Mouse (Mus musculus) midbrain, embryonic 15.5 days (tissue): Measurements from ENCODE around the gene Cant1. TPM values are rescaled to one million over a fixed set of nuclear protein-coding genes. Genes with fewer than 3 reads are reported as not detected.

Source experiments
- ATAC-seq: fragments of 200-750 bp; cut with Nextera tagmentation; replicated peaks from 2 replicates; pipeline ENCODE4 v1.8.0; 2017; ENCODE audit warnings: moderate TSS enrichment
- H3K27ac ChIP-seq: fragments of 300-500 bp; sonication (generic); 2 replicates; pipeline ENCODE4 v1.5.1; 2015; ENCODE audit warnings: mild to moderate bottlenecking, inconsistent platforms
- H3K27me3 ChIP-seq: fragments of 300-500 bp; sonication (generic); replicated peaks from 2 replicates; pipeline ENCODE4 v1.6.1; 2015; ENCODE audit warnings: inconsistent platforms
- H3K36me3 ChIP-seq: fragments of 300-500 bp; sonication (generic); replicated peaks from 2 replicates; pipeline ENCODE4 v1.6.1; 2015; ENCODE audit warnings: inconsistent platforms
- H3K4me1 ChIP-seq: fragments of 300-500 bp; sonication (generic); 2 replicates; pipeline ENCODE4 v1.6.1; 2015; ENCODE audit warnings: inconsistent platforms
- H3K4me2 ChIP-seq: fragments of 300-500 bp; sonication (generic); 2 replicates; pipeline ENCODE4 v1.6.1; 2015; ENCODE audit warnings: inconsistent platforms, mild to moderate bottlenecking, moderate library complexity
- H3K4me3 ChIP-seq: fragments of 300-500 bp; sonication (generic); 2 replicates; pipeline ENCODE4 v1.5.1; 2015; ENCODE audit warnings: mild to moderate bottlenecking, inconsistent platforms
- H3K9ac ChIP-seq: fragments of 300-500 bp; sonication (generic); 2 replicates; pipeline ENCODE4 v1.6.1; 2015; ENCODE audit warnings: mild to moderate bottlenecking, inconsistent platforms
- H3K9me3 ChIP-seq: fragments of 300-500 bp; sonication (generic); 2 replicates; pipeline ENCODE4 v1.6.1; 2016; ENCODE audit warnings: inconsistent platforms
- WGBS: fragments of 180-500 bp; shearing (Covaris S2); methylation state at CpG from one replicate; pipeline ENCODE4 v1.1.7; 2015; ENCODE audit warnings: mixed read lengths; 5-methylcytosine and 5-hydroxymethylcytosine counted together
- polyA plus RNA-seq: library from polyadenylated mRNA; unstranded; fragments of >200 nt; fragmentation: Nextera tagmentation; extraction: Ambion mirVana; gene quantifications from 2 replicates; pipeline ENCODE4 v1.2.1, GENCODE M21; 2015

Cant1 gene
- polyA plus RNA-seq, 1 experiment from 2014 or later, result 30.6 TPM

DNA sequence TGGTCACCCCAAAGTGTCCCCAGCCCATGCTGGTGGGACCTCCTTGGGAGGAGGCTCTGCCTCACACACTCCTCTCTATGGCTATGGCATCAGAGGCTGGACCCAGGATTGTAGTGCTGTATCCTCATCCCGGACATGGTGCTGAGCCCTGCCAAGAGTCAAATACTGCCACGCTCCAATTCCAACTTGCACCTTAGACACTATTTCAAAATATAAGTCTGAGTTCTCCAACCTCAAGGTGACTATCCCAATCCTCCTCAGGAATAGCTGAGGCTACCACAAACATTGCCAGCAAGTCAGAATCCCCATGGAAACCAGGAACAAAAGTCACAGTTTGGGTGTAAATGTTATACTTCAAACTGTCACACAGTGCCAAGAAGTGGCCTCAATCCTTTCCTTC, 6.3 kb downstream of the Cant1 start:
- no peaks in the 10 kb centered on the region; the same call in 1 of the 2 replicates for H3K36me3 ChIP-seq
- H3K4me2 ChIP-seq, result no peak overlapping the region
- H3K4me1 ChIP-seq, result peaks cover 19% of the 10 kb centered on the region
- ATAC-seq, result no peak
- H3K27me3 ChIP-seq, result no peaks in the 10 kb centered on the region
- WGBS, result 94% methylated on average over 2 of the region's 2 CpGs
- no peak overlapping the region for H3K9ac ChIP-seq
- H3K9me3 ChIP-seq, result no peaks in the 10 kb centered on the region
- H3K27ac ChIP-seq, result no peak overlapping the region
- no peak overlapping the region for H3K4me3 ChIP-seq

DNA sequence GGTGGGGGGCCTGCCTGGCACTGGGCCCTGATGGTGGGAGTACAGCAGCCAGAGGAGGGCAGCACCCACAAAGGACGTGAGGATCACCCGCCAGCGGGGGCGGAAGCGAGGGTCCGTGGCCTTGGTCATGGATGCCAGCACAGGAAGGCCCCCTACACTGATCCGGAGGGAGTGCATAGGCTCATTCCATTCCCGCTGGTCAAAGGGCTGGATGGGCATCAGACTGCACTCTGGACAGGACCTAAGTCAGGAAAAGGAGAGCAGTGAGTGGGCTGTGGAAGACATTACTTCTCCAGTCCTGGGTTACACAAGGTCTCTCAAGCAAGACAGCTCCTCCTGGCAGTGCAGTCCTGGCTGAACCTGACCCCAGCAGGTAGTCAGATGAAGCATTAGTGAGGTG, 7.6 kb downstream of the Cant1 start:
- Histone ChIP-seq H3K36me3 (peaks cover 7% of the 10 kb centered on the region), H3K9me3 (no peaks in the 10 kb centered on the region), H3K4me3 (no peak overlapping the region), H3K4me1 (peaks cover 5% of the 10 kb centered on the region; the same call in 1 of the 2 replicates), H3K4me2 (no peak overlapping the region), H3K27ac (no peak overlapping the region), H3K9ac (no peak overlapping the region), H3K27me3 (no peaks in the 10 kb centered on the region)
- no peak for ATAC-seq
- 90% methylated on average over 8 of the region's 8 CpGs for WGBS

DNA sequence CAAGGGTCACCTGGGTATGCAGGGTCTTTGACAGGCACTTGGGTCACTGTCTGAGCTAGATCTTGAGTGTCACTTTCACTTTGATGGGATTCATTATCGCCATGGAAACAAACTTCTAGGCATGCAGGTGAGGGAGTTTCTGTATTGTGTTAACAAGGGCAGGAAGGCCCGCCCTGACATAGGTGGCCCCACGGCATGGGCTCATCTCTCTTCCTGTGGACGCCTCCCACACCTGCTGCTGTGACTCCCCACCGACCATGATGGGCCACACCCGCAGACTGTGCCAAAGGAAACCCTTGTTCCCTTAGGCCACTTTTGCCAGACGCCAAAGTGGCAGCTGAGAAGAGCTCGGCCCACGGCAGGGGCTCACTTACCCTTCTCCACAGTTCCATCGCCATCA, 8.4 kb downstream of the Cant1 start:
- Histone ChIP-seq H3K4me2 (no peak overlapping the region), H3K27ac (no peak overlapping the region), H3K27me3 (no peaks in the 10 kb centered on the region), H3K9ac (no peak overlapping the region), H3K36me3 (peaks cover 14% of the 10 kb centered on the region), H3K9me3 (no peaks in the 10 kb centered on the region), H3K4me3 (no peak overlapping the region), H3K4me1 (no peaks in the 10 kb centered on the region)
- WGBS, result 93% methylated on average over 10 of the region's 10 CpGs
- no peak for ATAC-seq

DNA sequence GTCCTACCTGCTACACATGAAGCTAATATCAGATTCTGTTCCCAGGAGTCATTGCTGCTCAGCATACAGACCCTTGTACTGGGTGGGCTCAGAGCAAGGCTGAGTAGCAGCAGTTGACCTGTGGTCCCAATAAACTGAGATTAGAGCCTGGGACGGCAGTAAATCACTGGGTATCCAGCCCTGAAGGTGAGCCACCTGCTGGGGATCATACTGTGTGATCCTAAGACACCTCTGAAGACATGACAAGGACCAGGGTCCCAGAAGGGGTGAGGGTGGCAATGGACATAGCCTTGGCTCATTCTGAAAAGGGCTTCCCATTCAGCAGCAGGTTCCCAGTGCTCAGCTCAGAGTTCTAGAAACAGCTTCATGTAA, 8.8 kb downstream of the Cant1 start:
- H3K4me3 ChIP-seq, result no peak overlapping the region
- peaks cover 15% of the 10 kb centered on the region for H3K36me3 ChIP-seq
- H3K27ac ChIP-seq, result no peak overlapping the region
- H3K4me1 ChIP-seq, result no peaks in the 10 kb centered on the region
- H3K4me2 ChIP-seq, result no peak overlapping the region
- WGBS, result 84% methylated on average over 1 of the region's 1 CpGs
- H3K9ac ChIP-seq, result no peak overlapping the region
- H3K9me3 ChIP-seq, result no peaks in the 10 kb centered on the region
- ATAC-seq, result no peak
- H3K27me3 ChIP-seq, result no peaks in the 10 kb centered on the region

DNA sequence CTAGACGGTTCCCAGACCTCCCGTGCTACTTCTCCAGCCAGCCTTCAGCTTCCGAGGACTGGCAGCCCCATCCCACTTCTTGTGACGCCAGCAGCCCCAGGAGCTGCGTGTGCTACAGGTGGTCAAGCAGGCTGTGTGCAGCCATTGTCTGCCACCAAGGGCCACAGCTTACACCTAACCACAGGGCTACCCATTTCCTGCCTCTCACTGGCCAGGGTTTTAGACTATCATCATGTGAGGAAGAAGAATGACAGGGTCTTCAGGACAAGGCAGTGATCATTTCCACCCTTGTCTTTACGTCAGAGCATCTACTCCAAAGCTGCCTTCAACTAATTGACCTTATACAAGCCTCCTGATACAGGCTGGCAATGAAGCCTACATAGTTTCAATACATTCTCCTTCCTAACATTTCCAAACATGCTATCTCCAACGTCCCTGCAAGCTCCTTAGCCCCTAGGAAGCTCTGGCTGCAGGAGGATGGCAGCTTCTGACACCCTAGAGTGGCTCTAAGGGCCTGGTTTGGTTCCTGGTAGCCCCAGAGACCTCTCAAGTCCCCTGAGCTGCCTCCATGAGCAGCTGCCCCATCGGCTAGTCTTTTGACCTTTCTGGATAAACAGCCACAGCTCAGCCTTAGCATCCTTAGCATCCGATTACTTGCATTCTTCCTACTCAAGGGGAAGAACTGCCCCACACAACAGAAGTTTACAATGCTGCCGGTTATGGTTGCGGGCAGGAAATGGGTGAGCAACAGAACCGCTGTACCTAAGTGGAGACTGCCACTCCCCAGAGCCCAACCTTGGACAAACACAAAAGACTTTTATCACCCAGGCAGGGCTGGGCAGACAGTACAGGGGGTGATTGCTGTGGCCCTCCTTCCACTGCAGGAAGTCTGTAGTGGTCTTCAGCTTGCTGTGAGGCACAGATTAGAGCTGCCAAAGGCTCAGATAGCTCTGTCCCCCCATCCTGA, 9.5 kb downstream of the Cant1 start:
- no peak for ATAC-seq

GRCm38 (mm10) chr11:118408051-118408740, 10.7 kb downstream of the Cant1 start:
- no peak overlapping the region for H3K9ac ChIP-seq
- H3K4me1 ChIP-seq, result no peaks in the 10 kb centered on the region
- no peak for ATAC-seq
- H3K9me3 ChIP-seq, result no peaks in the 10 kb centered on the region
- H3K27ac ChIP-seq, result no peak overlapping the region
- H3K4me2 ChIP-seq, result no peak overlapping the region
- 85% methylated on average over 18 of the region's 18 CpGs for WGBS
- H3K36me3 ChIP-seq, result peaks cover 15% of the 10 kb centered on the region
- no peaks in the 10 kb centered on the region for H3K27me3 ChIP-seq
- H3K4me3 ChIP-seq, result no peak overlapping the region

More for the DNA sequence above, 9.5 kb downstream of the Cant1 start:
- Histone ChIP-seq H3K27me3 (no peaks in the 10 kb centered on the region), H3K9me3 (no peaks in the 10 kb centered on the region), H3K4me3 (no peak overlapping the region), H3K27ac (no peak overlapping the region), H3K9ac (no peak overlapping the region), H3K4me2 (no peak overlapping the region), H3K4me1 (no peaks in the 10 kb centered on the region), H3K36me3 (peaks cover 15% of the 10 kb centered on the region)
- WGBS, result 91% methylated on average over 12 of the region's 12 CpGs

- H3K4me2 ChIP-seq, result no peak overlapping the region
- 87% methylated on average over 23 of the region's 23 CpGs for WGBS
- no peaks in the 10 kb centered on the region for H3K9me3 ChIP-seq
- no peak overlapping the region for H3K4me3 ChIP-seq
- peaks cover 15% of the 10 kb centered on the region for H3K36me3 ChIP-seq
- no peak overlapping the region for H3K27ac ChIP-seq
- no peaks in the 10 kb centered on the region for H3K27me3 ChIP-seq
- H3K9ac ChIP-seq, result no peak overlapping the region
- H3K4me1 ChIP-seq, result no peaks in the 10 kb centered on the region
- no peak for ATAC-seq
Measured at GRCm38 (mm10) chr11:118407318-118407910, 11.5 kb downstream of the Cant1 start.

DNA sequence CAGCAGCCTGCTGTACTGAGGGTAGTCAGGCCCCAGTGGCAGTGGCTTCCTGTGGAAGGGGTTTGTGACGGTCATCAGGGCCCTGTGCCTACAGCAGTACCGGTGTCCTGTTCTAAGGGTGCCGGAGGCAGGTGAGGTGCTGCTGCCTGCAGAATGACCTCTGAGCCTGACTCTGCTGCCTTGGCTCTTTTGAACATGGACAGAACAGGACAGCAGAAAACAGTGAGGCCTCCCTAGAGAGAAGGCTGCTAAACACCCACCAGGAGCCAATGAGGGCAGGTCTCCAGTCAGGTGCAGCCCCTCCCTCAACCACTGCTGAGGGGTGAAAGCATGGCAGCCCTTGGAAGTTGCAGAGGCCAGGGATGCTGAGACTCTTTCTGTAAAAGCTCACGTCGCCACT, 12.4 kb downstream of the Cant1 start:
- Histone ChIP-seq H3K4me1 (no peaks in the 10 kb centered on the region), H3K9me3 (no peaks in the 10 kb centered on the region), H3K4me2 (no peak overlapping the region), H3K4me3 (no peak overlapping the region), H3K36me3 (peaks cover 15% of the 10 kb centered on the region), H3K27me3 (no peaks in the 10 kb centered on the region), H3K9ac (no peak overlapping the region), H3K27ac (no peak overlapping the region)
- ATAC-seq, result no peak
- 90% methylated on average over 5 of the region's 5 CpGs for WGBS

DNA sequence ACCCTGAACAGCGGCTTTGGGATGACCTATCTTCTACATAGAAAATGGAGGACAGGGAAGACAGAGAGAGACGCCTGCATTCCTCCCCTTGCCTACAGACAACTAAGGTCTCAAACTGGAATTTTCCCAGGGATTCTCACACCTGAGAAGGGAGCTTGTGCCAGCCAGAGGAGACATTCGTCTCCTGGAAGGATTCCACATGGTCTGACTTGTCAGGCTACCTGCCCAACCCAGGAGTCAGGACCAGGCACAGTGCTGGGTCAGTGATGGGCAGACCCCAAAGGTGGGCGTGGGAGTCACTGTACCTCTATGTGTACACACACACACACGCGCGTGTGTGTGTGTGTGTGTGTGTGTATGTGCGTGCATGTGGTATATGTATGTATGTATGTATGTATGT, 13.6 kb downstream of the Cant1 start:
- H3K4me2 ChIP-seq, result no peak overlapping the region
- no peak overlapping the region for H3K9ac ChIP-seq
- no peak overlapping the region for H3K27ac ChIP-seq
- H3K36me3 ChIP-seq, result peaks cover 15% of the 10 kb centered on the region
- no peaks in the 10 kb centered on the region for H3K27me3 ChIP-seq
- WGBS, result 93% methylated on average over 8 of the region's 8 CpGs
- H3K4me1 ChIP-seq, result no peaks in the 10 kb centered on the region
- no peaks in the 10 kb centered on the region for H3K9me3 ChIP-seq
- ATAC-seq, result no peak
- no peak overlapping the region for H3K4me3 ChIP-seq

- no peak overlapping the region for H3K4me3 ChIP-seq
- H3K27ac ChIP-seq, result no peak overlapping the region
- H3K4me1 ChIP-seq, result no peaks in the 10 kb centered on the region
- no peaks in the 10 kb centered on the region for H3K9me3 ChIP-seq
- no peak for ATAC-seq
- peaks cover 15% of the 10 kb centered on the region; the same call in 1 of the 2 replicates for H3K36me3 ChIP-seq
- H3K4me2 ChIP-seq, result no peak overlapping the region
- no peaks in the 10 kb centered on the region for H3K27me3 ChIP-seq
- WGBS, result 68% methylated on average over 6 of the region's 6 CpGs
- no peak overlapping the region for H3K9ac ChIP-seq
Measured at GRCm38 (mm10) chr11:118403951-118404899, 14.7 kb downstream of the Cant1 start.

DNA sequence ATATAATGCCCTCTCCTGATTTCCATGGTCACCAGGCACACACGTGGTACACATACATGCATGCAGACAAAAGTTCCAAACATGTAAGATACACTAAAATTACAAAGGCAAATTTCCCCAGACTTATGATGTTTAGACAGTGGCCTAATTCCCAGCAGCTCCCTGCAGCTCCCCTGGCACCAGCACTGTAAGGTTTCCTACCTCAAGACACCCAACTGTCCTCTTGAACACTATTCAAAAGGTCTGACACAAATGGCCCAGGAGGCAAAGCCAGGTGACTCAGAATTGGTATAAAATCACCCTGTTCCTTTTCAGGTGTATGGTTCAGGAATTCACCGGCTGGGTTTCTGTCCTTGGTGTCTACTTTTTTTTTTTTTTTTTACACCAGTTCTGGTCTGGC, 15.7 kb downstream of the Cant1 start:
- Histone ChIP-seq H3K9me3 (no peaks in the 10 kb centered on the region), H3K4me3 (no peak overlapping the region), H3K4me2 (no peak overlapping the region), H3K36me3 (peaks cover 15% of the 10 kb centered on the region; the same call in 1 of the 2 replicates), H3K27ac (no peak overlapping the region), H3K27me3 (no peaks in the 10 kb centered on the region), H3K9ac (no peak overlapping the region), H3K4me1 (no peaks in the 10 kb centered on the region)
- WGBS, result 96% methylated on average over 2 of the region's 2 CpGs
- no peak for ATAC-seq
